Mouse (Mus musculus): ENCODE measurements around the gene P3h2. TPM values are rescaled to one million over a fixed set of nuclear protein-coding genes. Genes with fewer than 3 reads are reported as not detected.
A peak's percentile ranks its signal among the peaks of the same experiment; 100 is the strongest.

P3h2 gene
- polyA plus RNA-seq (2012; rRNA removed): 14.6 and 15.5 TPM in 2 replicates
- 7.7 and 8.4 TPM in 2 replicates for polyA plus RNA-seq (2014; fragmentation: Nextera tagmentation; extraction: Ambion mirVana)

- Histone ChIP-seq H3K27me3 (ENCODE audit: control insufficient read depth, insufficient read depth, low read length) (no peaks in the 10 kb centered on the region), H3K36me3 (ENCODE audit: control insufficient read depth, insufficient read depth, low read length) (no peaks in the 10 kb centered on the region), H3K4me3 (replicated peaks; ENCODE audit: low read length) (peak within 1 kb of the TSS; percentile 80), H3K27ac (replicated peaks; ENCODE audit: low read depth, low read length) (peak within 1 kb of the TSS; percentile 88), H3K9me3 (ENCODE audit: control insufficient read depth, low read length) (no peaks in the 10 kb centered on the region), H3K4me1 (ENCODE audit: control insufficient read depth, insufficient read depth, low read length) (peaks cover 9% of the 10 kb centered on the region; the same call in 1 of the 2 replicates), H3K9ac (ENCODE audit: low read depth, low read length, severe bottlenecking) (peak within 1 kb of the TSS; percentile 81), H3K4me2 (replicated peaks; ENCODE audit: low read depth, low read length, severe bottlenecking) (peak within 1 kb of the TSS; percentile 80)
- DNase-seq (ENCODE audit: low spot score) (peak; percentile 79), ATAC-seq (ENCODE audit: low FRiP score, low read depth) (peak; percentile 85)
- 1% methylated on average over 56 of the region's 101 CpGs for WGBS
- TF ChIP-seq POLR2A (IDR thresholded peaks at IDR 0.05; ENCODE audit: borderline replicate concordance, extremely low read depth, insufficient read depth, insufficient read length): 0 out of 2 replicates have a peak, but pooled peaks have one; percentile 7
Observed at GRCm38 (mm10) chr16:26105115-26105974, at the start of gene P3h2. Gene P3h2 (minus strand): TSS chr16:26105784.

- no peak for ATAC-seq (ENCODE audit: low FRiP score, low read depth)
- Histone ChIP-seq H3K4me3 (replicated peaks; ENCODE audit: low read length) (no peak overlapping the region), H3K9ac (ENCODE audit: low read depth, low read length, severe bottlenecking) (no peak overlapping the region), H3K36me3 (ENCODE audit: control insufficient read depth, insufficient read depth, low read length) (no peaks in the 10 kb centered on the region), H3K27me3 (ENCODE audit: control insufficient read depth, insufficient read depth, low read length) (no peaks in the 10 kb centered on the region), H3K9me3 (ENCODE audit: control insufficient read depth, low read length) (no peaks in the 10 kb centered on the region), H3K4me1 (ENCODE audit: control insufficient read depth, insufficient read depth, low read length) (no peaks in the 10 kb centered on the region), H3K4me2 (replicated peaks; ENCODE audit: low read depth, low read length, severe bottlenecking) (no peak overlapping the region), H3K27ac (replicated peaks; ENCODE audit: low read depth, low read length) (no peak overlapping the region)
- 96% methylated on average over 2 of the region's 2 CpGs for WGBS
- no peak for DNase-seq (ENCODE audit: low spot score)
- TF ChIP-seq POLR2A (IDR thresholded peaks at IDR 0.05; ENCODE audit: borderline replicate concordance, extremely low read depth, insufficient read depth, insufficient read length): no peak
Observed at GRCm38 (mm10) chr16:26152258-26152657, 46.7 kb upstream of the P3h2 start.

- H3K27ac ChIP-seq (replicated peaks; ENCODE audit: low read depth, low read length): no peak overlapping the region
- no peaks in the 10 kb centered on the region for H3K36me3 ChIP-seq (ENCODE audit: control insufficient read depth, insufficient read depth, low read length)
- ATAC-seq (ENCODE audit: low FRiP score, low read depth): no peak
- WGBS: 75% methylated on average over 1 of the region's 1 CpGs
- no peak overlapping the region for H3K9ac ChIP-seq (ENCODE audit: low read depth, low read length, severe bottlenecking)
- H3K27me3 ChIP-seq (ENCODE audit: control insufficient read depth, insufficient read depth, low read length): no peaks in the 10 kb centered on the region
- H3K4me3 ChIP-seq (replicated peaks; ENCODE audit: low read length): no peak overlapping the region
- H3K9me3 ChIP-seq (ENCODE audit: control insufficient read depth, low read length): no peaks in the 10 kb centered on the region
- no peaks in the 10 kb centered on the region for H3K4me1 ChIP-seq (ENCODE audit: control insufficient read depth, insufficient read depth, low read length)
- DNase-seq (ENCODE audit: low spot score): no peak
- no peak overlapping the region for H3K4me2 ChIP-seq (replicated peaks; ENCODE audit: low read depth, low read length, severe bottlenecking)
- no peak for TF ChIP-seq POLR2A (IDR thresholded peaks at IDR 0.05; ENCODE audit: borderline replicate concordance, extremely low read depth, insufficient read depth, insufficient read length)
Observed at GRCm38 (mm10) chr16:26150943-26151342, 45.4 kb upstream of the P3h2 start.

GRCm38 (mm10) chr16:26146853-26147252, 41.3 kb upstream of the P3h2 start:
- Histone ChIP-seq H3K9me3 (ENCODE audit: control insufficient read depth, low read length) (no peaks in the 10 kb centered on the region), H3K27me3 (ENCODE audit: control insufficient read depth, insufficient read depth, low read length) (no peaks in the 10 kb centered on the region), H3K27ac (replicated peaks; ENCODE audit: low read depth, low read length) (no peak overlapping the region), H3K4me2 (replicated peaks; ENCODE audit: low read depth, low read length, severe bottlenecking) (no peak overlapping the region), H3K9ac (ENCODE audit: low read depth, low read length, severe bottlenecking) (no peak overlapping the region), H3K36me3 (ENCODE audit: control insufficient read depth, insufficient read depth, low read length) (no peaks in the 10 kb centered on the region), H3K4me1 (ENCODE audit: control insufficient read depth, insufficient read depth, low read length) (no peaks in the 10 kb centered on the region), H3K4me3 (replicated peaks; ENCODE audit: low read length) (no peak overlapping the region)
- no peak for ATAC-seq (ENCODE audit: low FRiP score, low read depth)
- no peak for TF ChIP-seq POLR2A (IDR thresholded peaks at IDR 0.05; ENCODE audit: borderline replicate concordance, extremely low read depth, insufficient read depth, insufficient read length)
- no peak for DNase-seq (ENCODE audit: low spot score)
- 74% methylated on average over 1 of the region's 1 CpGs for WGBS

GRCm38 (mm10) chr16:26131126-26131525, 25.5 kb upstream of the P3h2 start:
- Histone ChIP-seq H3K4me1 (ENCODE audit: control insufficient read depth, insufficient read depth, low read length) (no peaks in the 10 kb centered on the region), H3K9me3 (ENCODE audit: control insufficient read depth, low read length) (no peaks in the 10 kb centered on the region), H3K4me2 (replicated peaks; ENCODE audit: low read depth, low read length, severe bottlenecking) (no peak overlapping the region), H3K4me3 (replicated peaks; ENCODE audit: low read length) (no peak overlapping the region), H3K9ac (ENCODE audit: low read depth, low read length, severe bottlenecking) (no peak overlapping the region), H3K27ac (replicated peaks; ENCODE audit: low read depth, low read length) (no peak overlapping the region), H3K36me3 (ENCODE audit: control insufficient read depth, insufficient read depth, low read length) (no peaks in the 10 kb centered on the region), H3K27me3 (ENCODE audit: control insufficient read depth, insufficient read depth, low read length) (no peaks in the 10 kb centered on the region)
- DNase-seq (ENCODE audit: low spot score) (no peak), ATAC-seq (ENCODE audit: low FRiP score, low read depth) (no peak)
- WGBS: 62% methylated on average over 1 of the region's 1 CpGs
- no peak for TF ChIP-seq POLR2A (IDR thresholded peaks at IDR 0.05; ENCODE audit: borderline replicate concordance, extremely low read depth, insufficient read depth, insufficient read length)

All from limb, embryonic 14.5 days (tissue).